In genomic region chr8:34371391-34371790, GRCm38 (mm10) we compare ENCODE assay signal across 16 mouse cellular contexts.
DNase-seq lines count a peak whose midpoint lies in the region; ATAC-seq and TF ChIP-seq lines count a peak whose summit lies in the region.
"Had no signal": no experiment of that assay in that cellular context is flagged by ENCODE, and none has a peak within 500 bp of the region (broad histone marks: within the 10 kb centered on the region; RNA-seq: fewer than 3 reads in every experiment).

No protein-coding gene starts in this region.

- no peak overlapping the region for H3K4me2 ChIP-seq in forebrain, embryonic 12.5 days
- H3K4me2 ChIP-seq in midbrain, embryonic 16.5 days (ENCODE audit: low read length), result no peak overlapping the region
- no peak overlapping the region for H3K4me2 ChIP-seq in liver, embryonic 11.5 days
- H3K4me2 ChIP-seq: heart, embryonic 15.5 days; limb, embryonic 15.5 days; neural tube, embryonic 12.5 days had no signal

- H3K27me3 ChIP-seq in forebrain, embryonic 10.5 days (ENCODE audit: poor library complexity, severe bottlenecking), result no peaks in the 10 kb centered on the region
- no peaks in the 10 kb centered on the region for H3K27me3 ChIP-seq in forebrain, embryonic 12.5 days
- H3K27me3 ChIP-seq in midbrain, embryonic 16.5 days (ENCODE audit: control insufficient read depth, insufficient read depth, low read depth, low read length), result no peaks in the 10 kb centered on the region
- H3K27me3 ChIP-seq in liver, embryonic 11.5 days (replicated peaks; ENCODE audit: control insufficient read depth, insufficient read depth, low read length), result no peaks in the 10 kb centered on the region
- H3K27me3 ChIP-seq: heart, embryonic 15.5 days; neural tube, embryonic 12.5 days had no signal

- H3K9ac ChIP-seq in forebrain, embryonic 12.5 days, result no peak overlapping the region
- no peak overlapping the region for H3K9ac ChIP-seq in midbrain, embryonic 16.5 days (ENCODE audit: low read depth, low read length)
- H3K9ac ChIP-seq in liver, embryonic 11.5 days (ENCODE audit: low read depth, low read length), result no peak overlapping the region
- H3K9ac ChIP-seq: heart, embryonic 15.5 days; limb, embryonic 15.5 days; neural tube, embryonic 12.5 days had no signal

- no peak for TF ChIP-seq CTCF in left cerebral cortex, adult 2 months (IDR thresholded peaks at IDR 0.05)

- peak overlapping the region; percentile 89 for H3K27ac ChIP-seq in left cerebral cortex, adult 2 months
- H3K27ac ChIP-seq in forebrain, embryonic 10.5 days, result peak overlapping the region; percentile 53; the same call in 1 of the 2 replicates
- H3K27ac ChIP-seq in forebrain, embryonic 12.5 days, result peak overlapping the region; percentile 78
- peak overlapping the region; percentile 44; the same call in 1 of the 2 replicates for H3K27ac ChIP-seq in midbrain, embryonic 16.5 days (ENCODE audit: low read length)
- no peak overlapping the region for H3K27ac ChIP-seq in liver, embryonic 11.5 days (ENCODE audit: low read depth, low read length)
- H3K27ac ChIP-seq: heart, embryonic 15.5 days; limb, embryonic 15.5 days; neural tube, embryonic 12.5 days had no signal

- no peak overlapping the region for H3K4me3 ChIP-seq in left cerebral cortex, adult 2 months
- no peak overlapping the region for H3K4me3 ChIP-seq in forebrain, embryonic 10.5 days
- no peak overlapping the region for H3K4me3 ChIP-seq in forebrain, embryonic 12.5 days (replicated peaks)
- no peak overlapping the region for H3K4me3 ChIP-seq in midbrain, embryonic 16.5 days (ENCODE audit: low read depth, low read length)
- no peak overlapping the region for H3K4me3 ChIP-seq in liver, embryonic 11.5 days (ENCODE audit: low read depth, low read length)
- H3K4me3 ChIP-seq: heart, embryonic 15.5 days; limb, embryonic 15.5 days; neural tube, embryonic 12.5 days had no signal

- 48% methylated on average over 5 of the region's 5 CpGs for WGBS in forebrain, embryonic 10.5 days
- WGBS in forebrain, embryonic 12.5 days, result 32% methylated on average over 5 of the region's 5 CpGs
- 36% methylated on average over 5 of the region's 5 CpGs for WGBS in midbrain, embryonic 16.5 days
- WGBS in liver, embryonic 11.5 days, result 54% methylated on average over 5 of the region's 5 CpGs

- no peaks in the 10 kb centered on the region for H3K36me3 ChIP-seq in forebrain, embryonic 10.5 days (replicated peaks)
- no peaks in the 10 kb centered on the region for H3K36me3 ChIP-seq in forebrain, embryonic 12.5 days (replicated peaks)
- no peaks in the 10 kb centered on the region for H3K36me3 ChIP-seq in midbrain, embryonic 16.5 days (ENCODE audit: control insufficient read depth, insufficient read depth, low read length)
- no peaks in the 10 kb centered on the region for H3K36me3 ChIP-seq in liver, embryonic 11.5 days (ENCODE audit: control insufficient read depth, insufficient read depth, low read length)
- H3K36me3 ChIP-seq: heart, embryonic 15.5 days; limb, embryonic 15.5 days; neural tube, embryonic 12.5 days had no signal

- peak; percentile 53; the same call in 1 of the 2 replicates for ATAC-seq in forebrain, embryonic 12.5 days (ENCODE audit: low FRiP score)
- ATAC-seq in midbrain, embryonic 16.5 days, result peak; percentile 61
- no peak for ATAC-seq in liver, embryonic 11.5 days (replicated peaks; ENCODE audit: low FRiP score)
- ATAC-seq: lung, postnatal 0 days had no signal

- H3K9me3 ChIP-seq in forebrain, embryonic 10.5 days, result no peaks in the 10 kb centered on the region; the same call in 1 of the 2 replicates
- H3K9me3 ChIP-seq in forebrain, embryonic 12.5 days, result no peaks in the 10 kb centered on the region
- H3K9me3 ChIP-seq in midbrain, embryonic 16.5 days (replicated peaks; ENCODE audit: control insufficient read depth, low read length, poor library complexity, severe bottlenecking), result no peaks in the 10 kb centered on the region
- no peaks in the 10 kb centered on the region for H3K9me3 ChIP-seq in liver, embryonic 11.5 days (ENCODE audit: control insufficient read depth, low read length)
- H3K9me3 ChIP-seq: heart, embryonic 15.5 days; limb, embryonic 15.5 days; neural tube, embryonic 12.5 days had no signal

- intact Hi-C loops in left cerebral cortex, adult 2 months (cut with DNase I), result loop anchor here (5.0 kb wide), 1 partner anchor 164 kb away; no protein-coding TSS in a partner anchor
- intact Hi-C loops in left cerebral cortex, postnatal 36 days (cut with DNase I), result loop anchor here (10.0 kb wide), 1 partner anchor 47 kb away; no protein-coding TSS in a partner anchor
- intact Hi-C loops in left cerebral cortex, postnatal 25 days (cut with DNase I), result loop anchor here (5.0 kb wide), 1 partner anchor 134 kb away; no protein-coding TSS in a partner anchor

- DNase-seq in left cerebral cortex, adult 2 months (ENCODE audit: extremely low spot score in 1 of 2, low spot score in 2 of 2), result no peak
- no peak for DNase-seq in left cerebral cortex, postnatal 36 days (ENCODE audit: low spot score in 2 of 2)
- DNase-seq in forebrain, embryonic 10.5 days (ENCODE audit: extremely low spot score, low spot score), result no peak
- DNase-seq in liver, embryonic 11.5 days (ENCODE audit: low spot score), result no peak
- DNase-seq in left cerebral cortex, postnatal 25 days (ENCODE audit: low spot score in 2 of 2), result no peak
- DNase-seq: cerebellum, adult 2 months; cerebellum, postnatal 36 days; gastrocnemius, postnatal 14 days; heart, adult 18-20 months; kidney, adult 11 months had no signal

- H3K4me1 ChIP-seq in forebrain, embryonic 10.5 days, result peaks cover 22% of the 10 kb centered on the region
- H3K4me1 ChIP-seq in forebrain, embryonic 12.5 days, result peaks cover 23% of the 10 kb centered on the region
- peaks cover 17% of the 10 kb centered on the region for H3K4me1 ChIP-seq in midbrain, embryonic 16.5 days (ENCODE audit: control insufficient read depth, insufficient read depth, low read length)
- H3K4me1 ChIP-seq in liver, embryonic 11.5 days (replicated peaks; ENCODE audit: control insufficient read depth, insufficient read depth, low read length), result no peaks in the 10 kb centered on the region
- H3K4me1 ChIP-seq: heart, embryonic 15.5 days; limb, embryonic 15.5 days had no signal
